Mouse (Mus musculus): Measurements from ENCODE around the gene Mmp23. TPM values are rescaled to one million over a fixed set of nuclear protein-coding genes. Genes with fewer than 3 reads are reported as not detected.
A peak's percentile ranks its signal among the peaks of the same experiment; 100 is the strongest.

The Mmp23 gene
- polyA plus RNA-seq, 1 experiment from 2014 or later: 77.2 TPM

GRCm38 (mm10) chr4:155635766-155636499 is 17.3 kb downstream of the Mmp23 start:
- TF ChIP-seq CTCF (IDR thresholded peaks at IDR 0.05; ENCODE audit: low read depth): no peak
- H3K4me1 ChIP-seq (replicated peaks; ENCODE audit: insufficient read depth, low read length): no peaks in the 10 kb centered on the region
- DNase-seq (ENCODE audit: low spot score): no peak

DNA sequence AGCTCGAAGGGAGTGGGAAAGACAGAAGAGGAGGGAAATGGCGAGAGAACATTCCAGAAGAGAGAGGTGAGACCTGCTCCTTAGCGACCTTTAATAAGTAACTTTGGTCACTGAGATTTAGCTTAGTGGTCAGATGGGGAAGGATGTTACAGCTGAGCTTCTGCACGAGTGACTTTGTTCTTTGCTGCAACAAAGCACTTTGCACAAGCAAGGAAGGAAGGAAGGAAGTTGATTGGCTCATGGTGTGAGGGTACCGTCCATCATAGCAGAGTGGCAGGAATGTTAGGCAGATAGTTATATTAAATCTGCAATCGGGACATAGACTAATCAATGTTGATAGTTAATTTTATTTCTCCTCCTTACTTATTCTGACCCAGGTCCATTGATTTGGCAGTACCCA is 22.9 kb downstream of the Mmp23 start:
- no peak for ATAC-seq (replicated peaks; ENCODE audit: low FRiP score, low read depth)
- no peak for DNase-seq (ENCODE audit: low spot score)
- Histone ChIP-seq H3K27ac (no peak overlapping the region), H3K36me3 (ENCODE audit: insufficient read depth, low read length) (peaks cover 39% of the 10 kb centered on the region), H3K27me3 (ENCODE audit: insufficient read depth, low read length) (no peaks in the 10 kb centered on the region), H3K4me3 (replicated peaks; ENCODE audit: low read depth, low read length) (no peak overlapping the region), H3K4me2 (ENCODE audit: low read length) (no peak overlapping the region), H3K4me1 (replicated peaks; ENCODE audit: insufficient read depth, low read length) (0 out of 2 replicates have a peak, but pooled peaks cover 2% of the 10 kb centered on the region), H3K9ac (ENCODE audit: low read depth, low read length) (no peak overlapping the region), H3K9me3 (replicated peaks; ENCODE audit: low read length) (no peaks in the 10 kb centered on the region)
- 84% methylated on average over 6 of the region's 6 CpGs for WGBS
- no peak for TF ChIP-seq CTCF (IDR thresholded peaks at IDR 0.05; ENCODE audit: low read depth)

More at GRCm38 (mm10) chr4:155635766-155636499, 17.3 kb downstream of the Mmp23 start:
- no peak overlapping the region for H3K9ac ChIP-seq (ENCODE audit: low read depth, low read length)
- no peak overlapping the region for H3K27ac ChIP-seq
- H3K4me2 ChIP-seq (ENCODE audit: low read length): no peak overlapping the region
- H3K9me3 ChIP-seq (replicated peaks; ENCODE audit: low read length): no peaks in the 10 kb centered on the region
- H3K27me3 ChIP-seq (ENCODE audit: insufficient read depth, low read length): no peaks in the 10 kb centered on the region
- ATAC-seq (replicated peaks; ENCODE audit: low FRiP score, low read depth): no peak
- peaks cover 64% of the 10 kb centered on the region for H3K36me3 ChIP-seq (ENCODE audit: insufficient read depth, low read length)
- no peak overlapping the region for H3K4me3 ChIP-seq (replicated peaks; ENCODE audit: low read depth, low read length)

- H3K4me2 ChIP-seq (ENCODE audit: low read length): peak within 1 kb of the TSS; percentile 72
- TF ChIP-seq CTCF (IDR thresholded peaks at IDR 0.05; ENCODE audit: low read depth): no peak
- DNase-seq (ENCODE audit: low spot score) (peak; percentile 99), ATAC-seq (replicated peaks; ENCODE audit: low FRiP score, low read depth) (peak; percentile 99)
- H3K27ac ChIP-seq: peak within 1 kb of the TSS; percentile 86
- peaks cover 22% of the 10 kb centered on the region for H3K36me3 ChIP-seq (ENCODE audit: insufficient read depth, low read length)
- no peaks in the 10 kb centered on the region for H3K27me3 ChIP-seq (ENCODE audit: insufficient read depth, low read length)
- H3K4me1 ChIP-seq (replicated peaks; ENCODE audit: insufficient read depth, low read length): 0 out of 2 replicates have a peak, but pooled peaks cover 3% of the 10 kb centered on the region
- no peaks in the 10 kb centered on the region for H3K9me3 ChIP-seq (replicated peaks; ENCODE audit: low read length)
- H3K4me3 ChIP-seq (replicated peaks; ENCODE audit: low read depth, low read length): peak within 1 kb of the TSS; percentile 89
- under 1% methylated on average over 84 of the region's 84 CpGs for WGBS
- H3K9ac ChIP-seq (ENCODE audit: low read depth, low read length): peak within 1 kb of the TSS; percentile 82
Measured at GRCm38 (mm10) chr4:155624338-155625291, 28.6 kb downstream of the Mmp23 start, which contains the start of gene Cdk11b. Gene Cdk11b (plus strand): TSS chr4:155624854.

- ATAC-seq (replicated peaks; ENCODE audit: low FRiP score, low read depth) (0 out of 2 replicates have a peak, but pooled peaks have one; percentile 29), DNase-seq (ENCODE audit: low spot score) (no peak)
- Histone ChIP-seq H3K36me3 (ENCODE audit: insufficient read depth, low read length) (peaks cover 53% of the 10 kb centered on the region), H3K4me2 (ENCODE audit: low read length) (no peak overlapping the region), H3K4me1 (replicated peaks; ENCODE audit: insufficient read depth, low read length) (no peaks in the 10 kb centered on the region), H3K27ac (no peak overlapping the region), H3K9me3 (replicated peaks; ENCODE audit: low read length) (no peaks in the 10 kb centered on the region), H3K27me3 (ENCODE audit: insufficient read depth, low read length) (no peaks in the 10 kb centered on the region), H3K9ac (ENCODE audit: low read depth, low read length) (no peak overlapping the region), H3K4me3 (replicated peaks; ENCODE audit: low read depth, low read length) (no peak overlapping the region)
- TF ChIP-seq CTCF (IDR thresholded peaks at IDR 0.05; ENCODE audit: low read depth): no peak
- WGBS: 94% methylated on average over 5 of the region's 5 CpGs
Measured at GRCm38 (mm10) chr4:155618321-155618720, 34.9 kb downstream of the Mmp23 start.

- 92% methylated on average over 3 of the region's 3 CpGs for WGBS
- H3K9ac ChIP-seq (ENCODE audit: low read depth, low read length): no peak overlapping the region
- ATAC-seq (replicated peaks; ENCODE audit: low FRiP score, low read depth) (no peak), DNase-seq (ENCODE audit: low spot score) (no peak)
- H3K4me1 ChIP-seq (replicated peaks; ENCODE audit: insufficient read depth, low read length): no peaks in the 10 kb centered on the region
- H3K4me2 ChIP-seq (ENCODE audit: low read length): no peak overlapping the region
- H3K9me3 ChIP-seq (replicated peaks; ENCODE audit: low read length): no peaks in the 10 kb centered on the region
- H3K36me3 ChIP-seq (ENCODE audit: insufficient read depth, low read length): peaks cover 53% of the 10 kb centered on the region; the same call in 1 of the 2 replicates
- no peak for TF ChIP-seq CTCF (IDR thresholded peaks at IDR 0.05; ENCODE audit: low read depth)
- H3K27ac ChIP-seq: no peak overlapping the region
- H3K4me3 ChIP-seq (replicated peaks; ENCODE audit: low read depth, low read length): no peak overlapping the region
- H3K27me3 ChIP-seq (ENCODE audit: insufficient read depth, low read length): no peaks in the 10 kb centered on the region
Measured at GRCm38 (mm10) chr4:155613264-155613663, 39.9 kb downstream of the Mmp23 start.

DNA sequence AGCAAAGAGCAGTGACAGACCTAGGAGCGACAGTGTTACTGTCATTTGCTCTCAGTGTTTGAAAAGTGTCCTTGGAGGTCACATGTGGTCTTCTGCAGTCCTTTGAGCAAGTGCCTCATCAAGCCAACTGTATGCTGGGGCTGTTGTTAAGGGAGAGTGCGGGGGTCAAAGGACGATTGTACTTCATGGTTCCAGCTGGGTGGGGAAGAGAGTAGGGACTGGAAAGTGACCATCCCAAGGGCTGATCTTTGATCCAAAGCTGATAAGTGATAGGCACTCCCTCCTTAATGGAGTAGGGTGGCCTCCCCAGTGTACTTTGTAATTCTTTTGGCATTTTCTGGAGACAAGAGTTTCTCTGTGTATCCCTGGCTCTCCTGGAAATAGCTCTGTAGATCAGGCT is 41.3 kb downstream of the Mmp23 start:
- ATAC-seq (replicated peaks; ENCODE audit: low FRiP score, low read depth) (no peak), DNase-seq (ENCODE audit: low spot score) (no peak)
- Histone ChIP-seq H3K4me1 (replicated peaks; ENCODE audit: insufficient read depth, low read length) (no peaks in the 10 kb centered on the region), H3K36me3 (ENCODE audit: insufficient read depth, low read length) (peaks cover 43% of the 10 kb centered on the region; the same call in 1 of the 2 replicates), H3K4me3 (replicated peaks; ENCODE audit: low read depth, low read length) (no peak overlapping the region), H3K9me3 (replicated peaks; ENCODE audit: low read length) (no peaks in the 10 kb centered on the region), H3K4me2 (ENCODE audit: low read length) (no peak overlapping the region), H3K27me3 (ENCODE audit: insufficient read depth, low read length) (no peaks in the 10 kb centered on the region), H3K27ac (no peak overlapping the region), H3K9ac (ENCODE audit: low read depth, low read length) (no peak overlapping the region)
- 94% methylated on average over 3 of the region's 3 CpGs for WGBS
- TF ChIP-seq CTCF (IDR thresholded peaks at IDR 0.05; ENCODE audit: low read depth): no peak
